Mouse (Mus musculus) testis, adult 2 months (tissue): ENCODE data around the gene S100a2.

Source experiments
- CTCF ChIP-seq: fragments of 200-500 bp; IDR thresholded peaks from 2 replicates; pipeline ENCODE4 v1.5.1; 2012; ENCODE audit warnings: low read depth, mild to moderate bottlenecking, inconsistent platforms, low read length, moderate library complexity; ENCODE audit not compliant: control insufficient read depth, insufficient read depth, insufficient replicate concordance
- POLR2A ChIP-seq: fragments of 200-500 bp; IDR thresholded peaks from 2 replicates; pipeline ENCODE4 v1.6.1; 2012; ENCODE audit warnings: low read depth, mild to moderate bottlenecking, inconsistent platforms, low read length, moderate library complexity; ENCODE audit not compliant: control insufficient read depth

DNA sequence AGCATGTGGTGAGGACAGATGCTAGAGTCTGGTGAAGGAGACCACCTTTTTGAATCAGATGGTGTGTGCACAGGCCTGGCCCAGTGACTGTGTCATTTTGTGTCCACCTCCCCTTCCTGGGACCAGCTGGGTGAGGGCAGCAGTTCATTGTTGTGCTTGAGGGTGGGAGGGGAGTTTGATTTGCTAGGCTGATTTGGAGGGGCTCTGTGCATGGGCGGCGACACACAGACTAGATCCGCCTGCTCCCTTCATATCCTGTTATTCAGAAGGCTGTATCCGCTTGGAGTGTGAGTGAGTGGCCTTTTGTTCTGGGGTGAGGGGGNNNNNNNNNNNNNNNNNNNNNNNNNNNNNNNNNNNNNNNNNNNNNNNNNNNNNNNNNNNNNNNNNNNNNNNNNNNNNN is 49.1 kb upstream of the S100a2 start:
- TF ChIP-seq CTCF (no peak), POLR2A (no peak)
